Mouse (Mus musculus) brain, embryonic 14.5 days (tissue): ENCODE data around the gene Tbc1d20.

ENCODE experiments used
- CTCF ChIP-seq: fragments of 200-500 bp; IDR thresholded peaks from 2 replicates; pipeline ENCODE4 v1.5.1; 2012; ENCODE audit warnings: inconsistent platforms, mild to moderate bottlenecking, moderate library complexity, borderline replicate concordance; ENCODE audit not compliant: insufficient read depth, insufficient read length; ENCODE audit errors: extremely low read depth
- POLR2A ChIP-seq: fragments of 200-500 bp; IDR thresholded peaks from 2 replicates; pipeline ENCODE4 v1.6.1; 2012; ENCODE audit warnings: mild to moderate bottlenecking, inconsistent platforms, borderline replicate concordance; ENCODE audit not compliant: poor library complexity, insufficient read depth, insufficient read length, severe bottlenecking; ENCODE audit errors: extremely low read depth

DNA sequence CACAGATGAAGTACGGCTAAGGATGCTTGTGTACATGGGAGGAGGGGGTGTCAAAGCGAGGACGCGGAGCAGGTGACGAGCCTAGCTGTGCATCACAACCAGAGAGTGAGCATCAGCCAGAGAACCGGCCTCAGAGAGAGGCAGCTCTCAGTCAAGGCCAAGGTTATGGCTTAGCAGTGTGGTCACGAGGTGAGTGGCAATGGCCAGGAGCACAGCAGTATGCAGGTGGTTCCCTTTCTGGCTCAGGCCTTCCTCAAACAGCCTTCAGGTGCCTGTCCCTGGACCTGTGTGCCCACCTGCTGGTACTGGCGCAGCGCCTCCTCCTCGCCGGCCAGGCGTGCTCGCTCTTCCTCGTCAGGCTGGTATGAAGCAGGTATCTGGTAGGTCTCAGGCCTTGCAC, 30.3 kb downstream of the Tbc1d20 start:
- TF ChIP-seq POLR2A (no peak), CTCF (no peak)
